Mouse (Mus musculus): ENCODE data around the gene Usp31. TPM values are rescaled to one million over a fixed set of nuclear protein-coding genes. Genes with fewer than 3 reads are reported as not detected.

The Usp31 gene
- polyA plus RNA-seq, 1 experiment from 2014 or later: 4.1 TPM

DNA sequence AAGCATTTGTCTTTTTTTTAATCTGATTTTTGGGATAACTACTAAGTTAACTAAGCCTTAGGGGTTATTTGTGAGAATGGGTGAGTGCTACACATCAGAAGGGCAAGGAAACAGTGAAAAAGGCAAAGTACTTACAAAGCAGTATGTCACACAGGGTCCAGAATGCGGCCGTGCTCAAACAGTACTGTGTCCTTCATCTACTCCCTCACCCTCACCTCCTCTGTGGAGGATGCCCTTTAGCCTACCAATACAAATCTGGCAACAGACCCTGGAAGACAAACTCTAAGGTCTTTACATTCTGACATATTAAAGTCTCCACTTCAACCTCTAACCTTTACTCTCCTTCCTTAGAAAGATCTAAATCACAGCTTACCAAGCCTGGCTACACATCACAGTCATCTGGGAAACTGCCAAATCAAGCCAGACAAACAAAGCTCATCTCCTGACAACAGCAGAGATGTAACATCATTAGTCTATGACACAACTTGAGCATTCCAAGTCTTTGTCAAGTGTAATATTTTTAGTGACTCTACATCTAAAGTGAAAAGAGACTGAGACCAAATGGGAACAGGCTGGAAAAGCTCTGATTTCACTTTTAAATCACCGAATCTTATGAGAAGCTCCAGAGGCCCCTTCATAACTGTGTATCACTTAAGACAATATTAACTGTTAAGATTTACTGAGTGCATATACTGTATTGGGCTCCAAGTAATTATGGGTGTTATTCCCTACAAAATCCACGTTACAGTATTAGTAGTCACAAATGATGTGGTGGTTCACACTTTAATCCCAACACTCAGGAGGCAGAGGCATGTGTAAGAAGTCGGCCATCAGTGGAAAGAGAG, 21.7 kb downstream of the Usp31 start:
- H3K4me1 ChIP-seq (ENCODE audit: control insufficient read depth, insufficient read depth, low read length): no peaks in the 10 kb centered on the region
- no peak overlapping the region for H3K27ac ChIP-seq (replicated peaks; ENCODE audit: low read depth, low read length)
- H3K9ac ChIP-seq (ENCODE audit: low read depth, low read length): no peak overlapping the region
- H3K36me3 ChIP-seq (ENCODE audit: control insufficient read depth, insufficient read depth, low read length): no peaks in the 10 kb centered on the region
- H3K4me2 ChIP-seq (ENCODE audit: low read depth, low read length): no peak overlapping the region
- 89% methylated on average over 5 of the region's 5 CpGs for WGBS
- no peak overlapping the region for H3K4me3 ChIP-seq (ENCODE audit: low read depth, low read length)
- H3K27me3 ChIP-seq (replicated peaks; ENCODE audit: control insufficient read depth, insufficient read depth, low read length): no peaks in the 10 kb centered on the region
- DNase-seq (ENCODE audit: low spot score) (no peak), ATAC-seq (ENCODE audit: low read depth) (no peak)
- no peaks in the 10 kb centered on the region for H3K9me3 ChIP-seq (ENCODE audit: control insufficient read depth, low read length)

DNA sequence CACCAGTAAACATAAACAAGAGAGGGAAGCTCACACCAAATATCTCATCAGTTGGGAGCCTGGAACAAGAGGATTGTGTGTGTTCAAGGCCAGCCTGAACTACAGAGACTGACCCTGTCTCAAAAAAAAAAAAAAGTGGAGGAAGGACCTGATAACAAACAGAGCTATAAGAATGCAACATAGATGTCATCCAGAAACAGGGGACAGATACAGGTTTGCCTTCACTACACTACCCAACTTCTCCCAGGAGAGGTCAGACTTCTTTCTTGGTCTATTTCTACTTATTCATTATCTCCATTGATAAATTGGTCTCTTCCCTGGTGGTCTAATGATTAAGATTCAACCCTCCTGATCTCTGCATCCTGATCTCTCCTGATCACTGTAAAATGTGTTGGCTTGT, 25.9 kb downstream of the Usp31 start:
- Histone ChIP-seq H3K9ac (ENCODE audit: low read depth, low read length) (no peak overlapping the region), H3K4me1 (ENCODE audit: control insufficient read depth, insufficient read depth, low read length) (no peaks in the 10 kb centered on the region), H3K27me3 (replicated peaks; ENCODE audit: control insufficient read depth, insufficient read depth, low read length) (no peaks in the 10 kb centered on the region), H3K4me2 (ENCODE audit: low read depth, low read length) (no peak overlapping the region), H3K9me3 (ENCODE audit: control insufficient read depth, low read length) (no peaks in the 10 kb centered on the region), H3K4me3 (ENCODE audit: low read depth, low read length) (no peak overlapping the region), H3K36me3 (ENCODE audit: control insufficient read depth, insufficient read depth, low read length) (no peaks in the 10 kb centered on the region), H3K27ac (replicated peaks; ENCODE audit: low read depth, low read length) (no peak overlapping the region)
- no peak for ATAC-seq (ENCODE audit: low read depth)
- DNase-seq (ENCODE audit: low spot score): no peak

DNA sequence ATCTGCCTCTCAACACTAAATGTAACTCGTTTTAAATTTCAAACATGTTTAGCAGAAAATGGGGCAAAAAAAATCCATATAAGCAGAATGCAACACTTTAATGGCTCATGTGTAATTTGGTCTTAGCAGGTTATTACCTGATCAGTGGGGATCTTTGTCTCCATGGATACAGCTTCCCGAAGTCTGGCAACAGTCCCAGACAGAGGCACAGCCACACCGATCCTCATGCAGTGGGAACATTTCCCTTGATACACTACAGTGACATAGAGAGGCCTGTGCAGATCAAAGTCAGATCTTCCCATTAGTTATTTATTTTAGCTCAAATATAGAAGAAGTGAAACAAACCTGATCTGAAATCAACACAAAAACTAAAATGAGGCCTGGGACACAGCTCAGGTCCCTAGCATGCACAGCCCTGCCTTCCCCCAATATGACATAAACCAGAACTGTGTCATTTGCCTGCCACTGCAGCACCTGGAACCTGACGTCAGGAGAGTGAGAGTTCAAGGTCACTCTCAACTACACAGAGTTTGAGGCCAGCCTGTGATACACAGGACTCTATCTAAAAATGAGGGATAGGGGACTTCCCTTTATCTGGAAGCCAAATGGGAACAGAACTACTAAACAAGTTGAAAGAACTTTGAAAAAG, 29.8 kb downstream of the Usp31 start:
- no peak overlapping the region for H3K27ac ChIP-seq (replicated peaks; ENCODE audit: low read depth, low read length)
- peak; percentile 86; the same call in 1 of the 2 replicates for ATAC-seq (ENCODE audit: low read depth)
- no peaks in the 10 kb centered on the region for H3K27me3 ChIP-seq (replicated peaks; ENCODE audit: control insufficient read depth, insufficient read depth, low read length)
- no peak overlapping the region for H3K4me3 ChIP-seq (ENCODE audit: low read depth, low read length)
- H3K4me2 ChIP-seq (ENCODE audit: low read depth, low read length): no peak overlapping the region
- WGBS: 37% methylated on average over 4 of the region's 4 CpGs
- no peaks in the 10 kb centered on the region for H3K4me1 ChIP-seq (ENCODE audit: control insufficient read depth, insufficient read depth, low read length)
- peak; percentile 57 for DNase-seq (ENCODE audit: low spot score)
- H3K9me3 ChIP-seq (ENCODE audit: control insufficient read depth, low read length): no peaks in the 10 kb centered on the region
- H3K9ac ChIP-seq (ENCODE audit: low read depth, low read length): no peak overlapping the region
- peaks cover 13% of the 10 kb centered on the region for H3K36me3 ChIP-seq (ENCODE audit: control insufficient read depth, insufficient read depth, low read length)

DNA sequence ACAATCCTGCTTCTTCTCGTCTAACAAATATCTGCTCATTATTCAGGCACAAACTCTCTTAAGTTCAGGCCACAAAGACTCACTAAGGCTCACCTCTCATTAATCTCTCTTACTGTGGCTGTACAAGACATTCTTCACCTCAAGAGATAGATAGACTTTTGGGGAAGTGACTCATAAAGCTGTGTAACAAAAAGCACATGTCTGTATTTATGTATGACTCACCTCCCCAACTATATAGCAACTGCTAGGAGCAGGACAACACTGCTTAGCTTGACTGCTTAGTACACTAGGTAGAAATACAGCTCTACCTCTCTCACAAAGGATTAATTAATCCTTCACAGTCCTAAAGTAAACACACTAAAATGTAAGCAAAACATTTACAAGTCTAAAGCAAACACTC, 46.3 kb downstream of the Usp31 start:
- Histone ChIP-seq H3K4me3 (ENCODE audit: low read depth, low read length) (no peak overlapping the region), H3K27ac (replicated peaks; ENCODE audit: low read depth, low read length) (no peak overlapping the region), H3K27me3 (replicated peaks; ENCODE audit: control insufficient read depth, insufficient read depth, low read length) (no peaks in the 10 kb centered on the region), H3K9ac (ENCODE audit: low read depth, low read length) (no peak overlapping the region), H3K36me3 (ENCODE audit: control insufficient read depth, insufficient read depth, low read length) (peaks cover 66% of the 10 kb centered on the region), H3K4me2 (ENCODE audit: low read depth, low read length) (no peak overlapping the region), H3K9me3 (ENCODE audit: control insufficient read depth, low read length) (no peaks in the 10 kb centered on the region), H3K4me1 (ENCODE audit: control insufficient read depth, insufficient read depth, low read length) (no peaks in the 10 kb centered on the region)
- ATAC-seq (ENCODE audit: low read depth): no peak
- 75% methylated on average over 1 of the region's 1 CpGs for WGBS
- DNase-seq (ENCODE audit: low spot score): no peak

DNA sequence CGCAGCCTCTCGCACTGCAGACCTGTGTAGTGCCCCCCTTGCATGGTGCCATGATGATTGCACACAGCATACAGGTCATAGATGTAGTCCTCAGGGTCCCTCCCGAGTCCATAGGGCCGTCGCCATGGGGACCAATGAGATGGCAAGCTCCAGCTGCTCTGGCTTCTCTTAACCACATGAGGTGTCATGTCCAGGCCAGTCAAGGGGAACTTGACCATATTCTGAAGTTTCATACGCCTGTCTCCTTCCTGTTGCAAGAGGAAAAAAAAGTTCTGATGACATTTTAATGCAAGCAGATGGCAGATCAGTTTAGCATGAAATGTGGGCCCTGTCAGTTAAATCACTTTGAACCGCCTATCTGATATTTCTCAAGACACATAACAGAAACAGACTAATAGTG, 48.2 kb downstream of the Usp31 start:
- no peak overlapping the region for H3K4me2 ChIP-seq (ENCODE audit: low read depth, low read length)
- DNase-seq (ENCODE audit: low spot score): no peak
- no peak overlapping the region for H3K4me3 ChIP-seq (ENCODE audit: low read depth, low read length)
- ATAC-seq (ENCODE audit: low read depth): no peak
- H3K27me3 ChIP-seq (replicated peaks; ENCODE audit: control insufficient read depth, insufficient read depth, low read length): no peaks in the 10 kb centered on the region
- 89% methylated on average over 7 of the region's 7 CpGs for WGBS
- no peaks in the 10 kb centered on the region for H3K4me1 ChIP-seq (ENCODE audit: control insufficient read depth, insufficient read depth, low read length)
- H3K9ac ChIP-seq (ENCODE audit: low read depth, low read length): no peak overlapping the region
- H3K9me3 ChIP-seq (ENCODE audit: control insufficient read depth, low read length): no peaks in the 10 kb centered on the region
- peaks cover 59% of the 10 kb centered on the region for H3K36me3 ChIP-seq (ENCODE audit: control insufficient read depth, insufficient read depth, low read length)
- no peak overlapping the region for H3K27ac ChIP-seq (replicated peaks; ENCODE audit: low read depth, low read length)

DNA sequence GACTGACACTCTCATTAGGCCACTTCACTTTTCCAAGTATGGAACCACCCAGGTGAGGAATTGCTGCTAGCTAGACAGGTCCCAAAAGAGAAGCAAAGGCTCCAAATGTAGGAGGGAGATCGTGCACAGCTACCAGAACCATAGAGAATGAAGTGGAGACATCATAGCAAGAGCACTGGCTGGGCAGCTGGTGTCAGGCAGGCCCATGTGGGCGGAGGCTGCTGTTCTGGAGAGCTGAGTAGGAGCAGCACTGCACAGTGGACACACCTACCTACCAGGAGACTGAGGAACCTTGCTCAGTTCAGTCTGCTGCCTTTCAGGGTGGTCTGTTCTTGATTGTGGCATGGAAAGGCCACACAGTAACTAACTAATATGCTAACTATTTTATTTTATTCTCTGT, 52.4 kb downstream of the Usp31 start:
- ATAC-seq (ENCODE audit: low read depth): no peak
- WGBS: 93% methylated on average over 2 of the region's 2 CpGs

DNA sequence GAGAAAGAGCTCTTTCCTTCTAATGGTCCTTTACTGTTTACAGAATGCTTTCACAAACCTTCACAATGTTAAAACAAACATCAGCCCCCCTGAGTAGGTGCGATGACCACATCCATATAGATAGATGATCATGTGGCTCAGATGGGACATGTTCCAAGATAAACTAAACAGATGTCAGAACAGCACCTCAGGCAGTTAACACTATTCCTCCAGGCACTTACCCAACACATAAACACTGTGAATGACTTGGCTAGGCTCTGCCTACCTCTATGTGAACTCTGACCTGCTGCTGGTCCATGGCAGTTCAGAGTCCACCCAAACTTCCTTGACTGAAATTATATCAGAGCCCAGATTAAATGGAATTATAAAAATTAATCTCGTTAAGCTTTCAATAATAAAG, 54.4 kb downstream of the Usp31 start:
- DNase-seq (ENCODE audit: low spot score) (no peak), ATAC-seq (ENCODE audit: low read depth) (no peak)
- Histone ChIP-seq H3K4me2 (ENCODE audit: low read depth, low read length) (no peak overlapping the region), H3K27me3 (replicated peaks; ENCODE audit: control insufficient read depth, insufficient read depth, low read length) (no peaks in the 10 kb centered on the region), H3K27ac (replicated peaks; ENCODE audit: low read depth, low read length) (no peak overlapping the region), H3K9ac (ENCODE audit: low read depth, low read length) (no peak overlapping the region), H3K9me3 (ENCODE audit: control insufficient read depth, low read length) (no peaks in the 10 kb centered on the region), H3K4me3 (ENCODE audit: low read depth, low read length) (no peak overlapping the region), H3K4me1 (ENCODE audit: control insufficient read depth, insufficient read depth, low read length) (no peaks in the 10 kb centered on the region), H3K36me3 (ENCODE audit: control insufficient read depth, insufficient read depth, low read length) (peaks cover 61% of the 10 kb centered on the region)
- 90% methylated on average over 2 of the region's 2 CpGs for WGBS

More for the DNA sequence above, 52.4 kb downstream of the Usp31 start:
- Histone ChIP-seq H3K27me3 (replicated peaks; ENCODE audit: control insufficient read depth, insufficient read depth, low read length) (no peaks in the 10 kb centered on the region), H3K27ac (replicated peaks; ENCODE audit: low read depth, low read length) (no peak overlapping the region), H3K36me3 (ENCODE audit: control insufficient read depth, insufficient read depth, low read length) (peaks cover 58% of the 10 kb centered on the region), H3K4me1 (ENCODE audit: control insufficient read depth, insufficient read depth, low read length) (no peaks in the 10 kb centered on the region), H3K4me3 (ENCODE audit: low read depth, low read length) (no peak overlapping the region), H3K9me3 (ENCODE audit: control insufficient read depth, low read length) (no peaks in the 10 kb centered on the region), H3K4me2 (ENCODE audit: low read depth, low read length) (no peak overlapping the region), H3K9ac (ENCODE audit: low read depth, low read length) (no peak overlapping the region)
- no peak for DNase-seq (ENCODE audit: low spot score)

DNA sequence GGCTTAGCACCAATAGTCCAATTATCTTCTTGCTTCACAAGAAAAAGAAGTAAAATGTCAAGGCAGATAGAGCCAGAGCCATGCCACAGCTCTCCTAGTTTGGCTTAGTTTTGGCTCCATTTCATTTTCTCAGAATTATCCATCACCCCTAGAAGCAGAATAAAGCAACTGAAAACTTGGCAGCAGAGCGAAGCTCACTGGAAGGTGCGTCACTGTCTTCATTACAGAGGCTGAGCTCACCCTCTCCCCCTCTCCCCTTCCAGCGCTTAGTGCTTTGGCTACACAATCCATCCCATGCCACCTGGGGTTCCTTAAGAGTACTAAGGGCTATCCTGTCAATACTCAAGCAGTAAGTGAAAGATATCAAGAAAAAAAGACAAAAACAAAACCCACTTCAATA, 56.3 kb downstream of the Usp31 start:
- H3K9ac ChIP-seq (ENCODE audit: low read depth, low read length): no peak overlapping the region
- no peak overlapping the region for H3K27ac ChIP-seq (replicated peaks; ENCODE audit: low read depth, low read length)
- H3K4me2 ChIP-seq (ENCODE audit: low read depth, low read length): no peak overlapping the region
- WGBS: 96% methylated on average over 3 of the region's 3 CpGs
- DNase-seq (ENCODE audit: low spot score): no peak
- no peaks in the 10 kb centered on the region for H3K4me1 ChIP-seq (ENCODE audit: control insufficient read depth, insufficient read depth, low read length)
- no peak overlapping the region for H3K4me3 ChIP-seq (ENCODE audit: low read depth, low read length)
- H3K9me3 ChIP-seq (ENCODE audit: control insufficient read depth, low read length): no peaks in the 10 kb centered on the region
- H3K27me3 ChIP-seq (replicated peaks; ENCODE audit: control insufficient read depth, insufficient read depth, low read length): no peaks in the 10 kb centered on the region
- no peak for ATAC-seq (ENCODE audit: low read depth)
- H3K36me3 ChIP-seq (ENCODE audit: control insufficient read depth, insufficient read depth, low read length): peaks cover 60% of the 10 kb centered on the region

Data from embryonic facial prominence, embryonic 14.5 days (tissue).